Mouse (Mus musculus): Measurements from ENCODE around the gene Fcer1a. TPM values are rescaled to one million over a fixed set of nuclear protein-coding genes. Genes with fewer than 3 reads are reported as not detected.
"Not testable (repeated sequence)": the region's sequence is repeated elsewhere in the genome, so short reads cannot be mapped to it uniquely, and the experiment has no call there.

Gene Fcer1a
- polyA plus RNA-seq (2012; rRNA removed) (0.09 TPM in 1 of 2 replicates, not detected in the other), polyA plus RNA-seq (2014; fragmentation: Nextera tagmentation; extraction: Ambion mirVana) (0.33 TPM in 1 of 2 replicates, not detected in the other)

GRCm38 (mm10) chr1:173227081-173227480, at the start of gene Fcer1a:
Gene Fcer1a (minus strand): TSS chr1:173227214.
- Histone ChIP-seq H3K9ac (replicated peaks) (no peak within 1 kb of the TSS), H3K36me3 (replicated peaks; ENCODE audit: control insufficient read depth, insufficient read depth, low read depth) (no peaks in the 10 kb centered on the region), H3K4me1 (replicated peaks; ENCODE audit: control insufficient read depth in 2 of 2, insufficient read depth in 2 of 2, low read length in 1 of 2) (no peaks in the 10 kb centered on the region), H3K27me3 (ENCODE audit: control insufficient read depth, insufficient read depth, low read length) (no peaks in the 10 kb centered on the region), H3K4me3 (ENCODE audit: insufficient read depth in 1 of 2, low read depth in 2 of 2, low read length in 2 of 2) (no peak within 1 kb of the TSS), H3K4me2 (ENCODE audit: low read depth) (no peak within 1 kb of the TSS), H3K27ac (no peak within 1 kb of the TSS), H3K9me3 (ENCODE audit: control insufficient read depth, low read length) (no peaks in the 10 kb centered on the region)
- DNase-seq (ENCODE audit: low read depth in 3 of 3, low spot score in 3 of 3) (no peak), ATAC-seq (ENCODE audit: insufficient read depth) (no peak)
- TF ChIP-seq EP300 (IDR thresholded peaks at IDR 0.05; ENCODE audit: low read depth), result no peak
- TF ChIP-seq CTCF (IDR thresholded peaks at IDR 0.05; ENCODE audit: low read depth), result no peak
- WGBS (ENCODE audit: insufficient replicate concordance), result 37% methylated on average over 2 of the region's 2 CpGs

- no peaks in the 10 kb centered on the region for H3K9me3 ChIP-seq (ENCODE audit: control insufficient read depth, low read length)
- TF ChIP-seq EP300 (IDR thresholded peaks at IDR 0.05; ENCODE audit: low read depth) (no peak), CTCF (IDR thresholded peaks at IDR 0.05; ENCODE audit: low read depth) (no peak)
- H3K9ac ChIP-seq (replicated peaks), result no peak within 1 kb of the TSS
- no peak for DNase-seq (ENCODE audit: low read depth in 3 of 3, low spot score in 3 of 3)
- no peak within 1 kb of the TSS for H3K27ac ChIP-seq
- no peak within 1 kb of the TSS for H3K4me3 ChIP-seq (ENCODE audit: insufficient read depth in 1 of 2, low read depth in 2 of 2, low read length in 2 of 2)
- H3K4me1 ChIP-seq (replicated peaks; ENCODE audit: control insufficient read depth in 2 of 2, insufficient read depth in 2 of 2, low read length in 1 of 2), result no peaks in the 10 kb centered on the region
- no peak for ATAC-seq (ENCODE audit: insufficient read depth)
- no peak within 1 kb of the TSS for H3K4me2 ChIP-seq (ENCODE audit: low read depth)
- no peaks in the 10 kb centered on the region for H3K27me3 ChIP-seq (ENCODE audit: control insufficient read depth, insufficient read depth, low read length)
- H3K36me3 ChIP-seq (replicated peaks; ENCODE audit: control insufficient read depth, insufficient read depth, low read depth), result no peaks in the 10 kb centered on the region
Observed at GRCm38 (mm10) chr1:173265701-173266100, 38.7 kb upstream of the Fcer1a start, which contains the start of gene Olfr418. Gene Olfr418 (plus strand): TSS chr1:173266001.

GRCm38 (mm10) chr1:173249888-173250287, 22.9 kb upstream of the Fcer1a start:
- H3K9ac ChIP-seq (replicated peaks), result no peak overlapping the region
- WGBS (ENCODE audit: insufficient replicate concordance), result 74% methylated on average over 3 of the region's 3 CpGs
- DNase-seq (ENCODE audit: low read depth in 3 of 3, low spot score in 3 of 3), result no peak
- no peak for ATAC-seq (ENCODE audit: insufficient read depth)
- H3K27me3 ChIP-seq (ENCODE audit: control insufficient read depth, insufficient read depth, low read length), result no peaks in the 10 kb centered on the region
- H3K36me3 ChIP-seq (replicated peaks; ENCODE audit: control insufficient read depth, insufficient read depth, low read depth), result no peaks in the 10 kb centered on the region
- TF ChIP-seq CTCF (IDR thresholded peaks at IDR 0.05; ENCODE audit: low read depth) (no peak), EP300 (IDR thresholded peaks at IDR 0.05; ENCODE audit: low read depth) (no peak)
- no peak overlapping the region for H3K27ac ChIP-seq
- H3K9me3 ChIP-seq (ENCODE audit: control insufficient read depth, low read length), result no peaks in the 10 kb centered on the region
- no peaks in the 10 kb centered on the region for H3K4me1 ChIP-seq (replicated peaks; ENCODE audit: control insufficient read depth in 2 of 2, insufficient read depth in 2 of 2, low read length in 1 of 2)
- no peak overlapping the region for H3K4me2 ChIP-seq (ENCODE audit: low read depth)
- H3K4me3 ChIP-seq (ENCODE audit: insufficient read depth in 1 of 2, low read depth in 2 of 2, low read length in 2 of 2), result no peak overlapping the region

DNA sequence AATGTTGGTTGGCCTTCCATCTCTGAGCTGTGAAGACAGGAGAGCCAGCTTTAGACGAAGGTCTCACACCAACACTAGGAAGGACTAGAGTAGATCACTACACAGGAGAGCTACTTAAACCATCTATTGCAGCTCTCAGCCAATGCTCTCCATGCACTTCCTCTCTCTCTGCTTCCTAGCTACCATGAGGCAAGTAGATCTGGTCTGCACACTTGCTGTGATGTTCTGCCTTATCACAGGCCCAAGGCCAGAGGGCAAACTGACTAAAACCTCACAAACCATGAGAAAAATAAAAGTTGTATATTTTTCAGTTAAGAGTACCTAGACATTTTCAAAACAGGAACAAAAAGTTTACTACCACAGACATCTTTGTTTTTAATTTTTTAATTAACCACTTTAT, 10.0 kb upstream of the Fcer1a start:
- WGBS (ENCODE audit: insufficient replicate concordance), result 52% methylated on average over 1 of the region's 1 CpGs
- not testable (repeated sequence) for ATAC-seq (ENCODE audit: insufficient read depth)

GRCm38 (mm10) chr1:173216481-173216880, 10.5 kb downstream of the Fcer1a start:
- Histone ChIP-seq H3K4me2 (ENCODE audit: low read depth) (no peak overlapping the region), H3K4me3 (ENCODE audit: insufficient read depth in 1 of 2, low read depth in 2 of 2, low read length in 2 of 2) (no peak overlapping the region), H3K27ac (no peak overlapping the region), H3K36me3 (replicated peaks; ENCODE audit: control insufficient read depth, insufficient read depth, low read depth) (no peaks in the 10 kb centered on the region), H3K9ac (replicated peaks) (no peak overlapping the region), H3K27me3 (ENCODE audit: control insufficient read depth, insufficient read depth, low read length) (no peaks in the 10 kb centered on the region), H3K4me1 (replicated peaks; ENCODE audit: control insufficient read depth in 2 of 2, insufficient read depth in 2 of 2, low read length in 1 of 2) (no peaks in the 10 kb centered on the region), H3K9me3 (ENCODE audit: control insufficient read depth, low read length) (no peaks in the 10 kb centered on the region)
- ATAC-seq (ENCODE audit: insufficient read depth) (no peak), DNase-seq (ENCODE audit: low read depth in 3 of 3, low spot score in 3 of 3) (no peak)
- WGBS (ENCODE audit: insufficient replicate concordance), result 73% methylated on average over 3 of the region's 3 CpGs
- no peak for TF ChIP-seq EP300 (IDR thresholded peaks at IDR 0.05; ENCODE audit: low read depth)
- no peak for TF ChIP-seq CTCF (IDR thresholded peaks at IDR 0.05; ENCODE audit: low read depth)

More for the DNA sequence above, 10.0 kb upstream of the Fcer1a start:
- not testable (repeated sequence) for H3K9me3 ChIP-seq (ENCODE audit: control insufficient read depth, low read length); H3K27me3 ChIP-seq (ENCODE audit: control insufficient read depth, insufficient read depth, low read length); H3K36me3 ChIP-seq (replicated peaks; ENCODE audit: control insufficient read depth, insufficient read depth, low read depth); H3K27ac ChIP-seq; DNase-seq (ENCODE audit: low read depth in 3 of 3, low spot score in 3 of 3); H3K4me2 ChIP-seq (ENCODE audit: low read depth); H3K4me3 ChIP-seq (ENCODE audit: insufficient read depth in 1 of 2, low read depth in 2 of 2, low read length in 2 of 2); H3K4me1 ChIP-seq (replicated peaks; ENCODE audit: control insufficient read depth in 2 of 2, insufficient read depth in 2 of 2, low read length in 1 of 2); H3K9ac ChIP-seq (replicated peaks)

All from liver, embryonic 14.5 days (tissue).